Comparison of ENCODE assay signal across 8 mouse cellular contexts in genomic region chr6:114969213-114970120, GRCm38 (mm10). TPM values are rescaled to one million over a fixed set of nuclear protein-coding genes. Genes with fewer than 3 reads are reported as not detected.
DNase-seq lines count a peak whose midpoint lies in the region; ATAC-seq and TF ChIP-seq lines count a peak whose summit lies in the region.

Gene Vgll4, minus strand, starts transcription at chr6:114969994.

- H3K4me1 ChIP-seq in ES-Bruce4 (ENCODE audit: control insufficient read depth, insufficient read depth, low read length) = no peaks in the 10 kb centered on the region
- H3K4me1 ChIP-seq in brown adipose tissue, adult 24 weeks (ENCODE audit: control insufficient read depth, insufficient read depth, insufficient read length, low read length) = no peaks in the 10 kb centered on the region
- no peaks in the 10 kb centered on the region for H3K4me1 ChIP-seq in forebrain, embryonic 14.5 days (ENCODE audit: control insufficient read depth, insufficient read depth, low read length)
- peaks cover 5% of the 10 kb centered on the region; the same call in 1 of the 2 replicates for H3K4me1 ChIP-seq in heart, postnatal 0 days (ENCODE audit: control insufficient read depth, insufficient read depth)
- peaks cover 7% of the 10 kb centered on the region; the same call in 1 of the 2 replicates for H3K4me1 ChIP-seq in liver, embryonic 16.5 days (ENCODE audit: control insufficient read depth, low read depth, low read length)
- H3K4me1 ChIP-seq in neural tube, embryonic 13.5 days (replicated peaks) = peaks cover 43% of the 10 kb centered on the region

- no peak for TF ChIP-seq CTCF in ES-Bruce4 (IDR thresholded peaks at IDR 0.05; ENCODE audit: low read depth, low read length)
- TF ChIP-seq CTCF in heart, postnatal 0 days (IDR thresholded peaks at IDR 0.05; ENCODE audit: low read depth) = no peak

- TF ChIP-seq POLR2A in ES-Bruce4 (IDR thresholded peaks at IDR 0.05; ENCODE audit: insufficient read depth, low read length) = no peak

- peak within 1 kb of the TSS; percentile 68 for H3K4me3 ChIP-seq in ES-Bruce4 (ENCODE audit: low read depth, low read length)
- H3K4me3 ChIP-seq in brown adipose tissue, adult 24 weeks (ENCODE audit: insufficient read depth, low read depth, low read length) = peak within 1 kb of the TSS; percentile 75
- peak within 1 kb of the TSS; percentile 66 for H3K4me3 ChIP-seq in forebrain, embryonic 14.5 days (ENCODE audit: low read depth, low read length)
- H3K4me3 ChIP-seq in heart, postnatal 0 days (ENCODE audit: low read depth, low read length) = peak within 1 kb of the TSS; percentile 75
- H3K4me3 ChIP-seq in liver, embryonic 16.5 days (ENCODE audit: low read depth, low read length) = peak within 1 kb of the TSS; percentile 63
- H3K4me3 ChIP-seq in neural tube, embryonic 13.5 days = peak within 1 kb of the TSS; percentile 54

- peak; percentile 67 for DNase-seq in forebrain, embryonic 14.5 days (ENCODE audit: low spot score)
- DNase-seq in heart, postnatal 0 days (ENCODE audit: low spot score) = peak; percentile 26
- DNase-seq in kidney, postnatal 36 days = peak; percentile 88 to 90
- DNase-seq in thymus, adult 18-20 months = peak; percentile 6 to 8

- ATAC-seq in forebrain, embryonic 14.5 days = peak; percentile 60
- ATAC-seq in heart, postnatal 0 days (ENCODE audit: insufficient read depth, low read depth) = peak; percentile 48; the same call in 1 of the 2 replicates
- no peak; the same call in 1 of the 2 replicates for ATAC-seq in liver, embryonic 16.5 days (ENCODE audit: low read depth)
- peak; percentile 58 for ATAC-seq in neural tube, embryonic 13.5 days (ENCODE audit: low read depth)

- H3K9me3 ChIP-seq in ES-Bruce4 (replicated peaks; ENCODE audit: control insufficient read depth, insufficient read depth, low read length, poor library complexity, severe bottlenecking) = no peaks in the 10 kb centered on the region
- H3K9me3 ChIP-seq in forebrain, embryonic 14.5 days (replicated peaks; ENCODE audit: control insufficient read depth, low read length) = no peaks in the 10 kb centered on the region
- no peaks in the 10 kb centered on the region for H3K9me3 ChIP-seq in heart, postnatal 0 days (replicated peaks; ENCODE audit: control insufficient read depth, low read length)
- no peaks in the 10 kb centered on the region for H3K9me3 ChIP-seq in liver, embryonic 16.5 days (replicated peaks; ENCODE audit: control insufficient read depth, low read length)
- no peaks in the 10 kb centered on the region for H3K9me3 ChIP-seq in neural tube, embryonic 13.5 days

- H3K9ac ChIP-seq in ES-Bruce4 (ENCODE audit: low read depth, poor library complexity, severe bottlenecking) = peak within 1 kb of the TSS; percentile 57
- H3K9ac ChIP-seq in forebrain, embryonic 14.5 days (ENCODE audit: low read length) = peak within 1 kb of the TSS; percentile 72
- peak within 1 kb of the TSS; percentile 65 for H3K9ac ChIP-seq in heart, postnatal 0 days (replicated peaks; ENCODE audit: low read depth, low read length)
- no peak within 1 kb of the TSS for H3K9ac ChIP-seq in liver, embryonic 16.5 days (ENCODE audit: low read depth, low read length)
- H3K9ac ChIP-seq in neural tube, embryonic 13.5 days = peak within 1 kb of the TSS; percentile 78

- peak within 1 kb of the TSS; percentile 100 for H3K4me2 ChIP-seq in forebrain, embryonic 14.5 days (ENCODE audit: low read length)
- peak within 1 kb of the TSS; percentile 98 for H3K4me2 ChIP-seq in heart, postnatal 0 days (ENCODE audit: low read depth, low read length)
- peak within 1 kb of the TSS; percentile 85 for H3K4me2 ChIP-seq in liver, embryonic 16.5 days (ENCODE audit: low read depth, low read length)
- peak within 1 kb of the TSS; percentile 98 for H3K4me2 ChIP-seq in neural tube, embryonic 13.5 days

- TF ChIP-seq EP300 in ES-Bruce4 (IDR thresholded peaks at IDR 0.05; ENCODE audit: insufficient read depth, low read depth, low read length) = no peak
- TF ChIP-seq EP300 in heart, postnatal 0 days (IDR thresholded peaks at IDR 0.05; ENCODE audit: low read depth) = no peak

- no peaks in the 10 kb centered on the region for H3K36me3 ChIP-seq in ES-Bruce4 (ENCODE audit: control insufficient read depth, insufficient read depth, low read length, poor library complexity, severe bottlenecking)
- no peaks in the 10 kb centered on the region for H3K36me3 ChIP-seq in forebrain, embryonic 14.5 days (ENCODE audit: control insufficient read depth, insufficient read depth, low read length)
- no peaks in the 10 kb centered on the region for H3K36me3 ChIP-seq in heart, postnatal 0 days (replicated peaks; ENCODE audit: control insufficient read depth, insufficient read depth, low read length)
- no peaks in the 10 kb centered on the region for H3K36me3 ChIP-seq in liver, embryonic 16.5 days (ENCODE audit: control insufficient read depth, insufficient read depth)
- H3K36me3 ChIP-seq in neural tube, embryonic 13.5 days = no peaks in the 10 kb centered on the region

- H3K27ac ChIP-seq in ES-Bruce4 (ENCODE audit: insufficient read depth, low read length) = no peak within 1 kb of the TSS
- no peak within 1 kb of the TSS for H3K27ac ChIP-seq in brown adipose tissue, adult 24 weeks (replicated peaks; ENCODE audit: low read depth, low read length)
- no peak within 1 kb of the TSS for H3K27ac ChIP-seq in forebrain, embryonic 14.5 days (ENCODE audit: low read depth, low read length)
- peak within 1 kb of the TSS; percentile 65; the same call in 1 of the 2 replicates for H3K27ac ChIP-seq in heart, postnatal 0 days (ENCODE audit: low read depth)
- H3K27ac ChIP-seq in liver, embryonic 16.5 days (ENCODE audit: low read length) = no peak within 1 kb of the TSS
- peak within 1 kb of the TSS; percentile 74 for H3K27ac ChIP-seq in neural tube, embryonic 13.5 days (replicated peaks)

- under 1% methylated on average over 79 of the region's 79 CpGs for WGBS in forebrain, embryonic 14.5 days
- WGBS in heart, postnatal 0 days = under 1% methylated on average over 75 of the region's 79 CpGs
- WGBS in liver, embryonic 16.5 days (ENCODE audit: insufficient replicate concordance) = 1% methylated on average over 79 of the region's 79 CpGs
- under 1% methylated on average over 79 of the region's 79 CpGs for WGBS in neural tube, embryonic 13.5 days

- no peaks in the 10 kb centered on the region for H3K27me3 ChIP-seq in ES-Bruce4 (ENCODE audit: control insufficient read depth, insufficient read depth, low read length, poor library complexity, severe bottlenecking)
- peaks cover 17% of the 10 kb centered on the region for H3K27me3 ChIP-seq in forebrain, embryonic 14.5 days (replicated peaks; ENCODE audit: control insufficient read depth, insufficient read depth, low read length)
- H3K27me3 ChIP-seq in heart, postnatal 0 days (ENCODE audit: control insufficient read depth, insufficient read depth, low read length) = peaks cover 12% of the 10 kb centered on the region; the same call in 1 of the 2 replicates
- peaks cover 46% of the 10 kb centered on the region for H3K27me3 ChIP-seq in liver, embryonic 16.5 days (ENCODE audit: control insufficient read depth, insufficient read depth, low read depth, low read length)
- H3K27me3 ChIP-seq in neural tube, embryonic 13.5 days = peaks cover 34% of the 10 kb centered on the region

RNA-seq across cellular contexts. Expression of gene Vgll4, which starts in this region (rescaled TPM):
- 37.3 and 39.2 TPM in 2 replicates for polyA plus RNA-seq in ES-Bruce4 (2011; ENCODE audit: insufficient read depth, insufficient read length, low read depth, missing spikeins)
- polyA plus RNA-seq in brown adipose tissue, adult 24 weeks (2012; ENCODE audit: insufficient read depth, insufficient read length, missing spikeins) = 59.1 and 73.9 TPM in 2 replicates
- 44.9 and 54.2 TPM in 2 replicates for polyA plus RNA-seq in forebrain, embryonic 14.5 days (2014; fragmentation: Nextera tagmentation; extraction: Ambion mirVana)
- total RNA-seq in heart, postnatal 0 days (2014; rRNA removed; ENCODE audit: low replicate concordance) = 50.9 and 52.2 TPM in 2 replicates
- polyA plus RNA-seq in heart, postnatal 0 days (2015; fragmentation: Nextera tagmentation; extraction: Ambion mirVana) = 38.8 and 41.5 TPM in 2 replicates
- polyA plus RNA-seq in liver, embryonic 16.5 days (2015; fragmentation: Nextera tagmentation; extraction: Ambion mirVana) = 10.0 TPM in 2 replicates
- polyA plus RNA-seq in neural tube, embryonic 13.5 days (2015; fragmentation: Nextera tagmentation; extraction: Ambion mirVana) = 60.6 and 65.2 TPM in 2 replicates

Comparison
In these comparisons a context has a peak if more than half of its experiments do, and no peak if none do; other contexts are left out.
1. H3K27ac ChIP-seq: peak in heart, postnatal 0 days (single experiment) and neural tube, embryonic 13.5 days (single experiment); none in ES-Bruce4 (single experiment), brown adipose tissue, adult 24 weeks (single experiment), forebrain, embryonic 14.5 days (single experiment) and liver, embryonic 16.5 days (single experiment).
2. DNase-seq: peak in every context shown above with its lines; median percentile 89 in kidney, postnatal 36 days; 67 in forebrain, embryonic 14.5 days; 26 in heart, postnatal 0 days; 7 in thymus, adult 18-20 months.
3. Peak in every context shown above with its lines, with median percentiles within 50 percentile points of each other: H3K4me3 ChIP-seq and H3K4me2 ChIP-seq.